Mouse (Mus musculus): ENCODE measurements at regions not wholly inside any gene's neighbourhood (a gene's known extent, or its start where the extent isn't known, plus 50 kb on each side); places are given as distances from the start of the nearest gene placed in this dataset.

- Histone ChIP-seq H3K4me1 (ENCODE audit: control insufficient read depth, insufficient read depth, low read depth, low read length) (no peaks in the 10 kb centered on the region; the same call in 1 of the 2 replicates), H3K9me3 (ENCODE audit: control insufficient read depth, low read length) (no peaks in the 10 kb centered on the region), H3K9ac (ENCODE audit: low read depth, low read length) (no peak overlapping the region), H3K27ac (ENCODE audit: low read depth, low read length) (no peak overlapping the region), H3K4me2 (ENCODE audit: low read length) (no peak overlapping the region), H3K27me3 (replicated peaks; ENCODE audit: control insufficient read depth, insufficient read depth, low read length) (no peaks in the 10 kb centered on the region), H3K36me3 (ENCODE audit: control insufficient read depth, insufficient read depth, low read length) (no peaks in the 10 kb centered on the region), H3K4me3 (ENCODE audit: low read length) (no peak overlapping the region)
- ATAC-seq: no peak
- WGBS: 92% methylated on average over 4 of the region's 4 CpGs
These were observed 66.1 kb upstream of the Jak1 start for GRCm38 (mm10) chr4:101331231-101331630.

- Histone ChIP-seq H3K9me3 (ENCODE audit: control insufficient read depth, low read length) (no peaks in the 10 kb centered on the region), H3K4me1 (ENCODE audit: control insufficient read depth, insufficient read depth, low read depth, low read length) (no peaks in the 10 kb centered on the region; the same call in 1 of the 2 replicates), H3K4me2 (ENCODE audit: low read length) (no peak overlapping the region), H3K27ac (ENCODE audit: low read depth, low read length) (no peak overlapping the region), H3K9ac (ENCODE audit: low read depth, low read length) (no peak overlapping the region), H3K4me3 (ENCODE audit: low read length) (no peak overlapping the region), H3K27me3 (replicated peaks; ENCODE audit: control insufficient read depth, insufficient read depth, low read length) (no peaks in the 10 kb centered on the region), H3K36me3 (ENCODE audit: control insufficient read depth, insufficient read depth, low read length) (no peaks in the 10 kb centered on the region)
- WGBS: 92% methylated on average over 7 of the region's 7 CpGs
- ATAC-seq: no peak
These were observed 64.0 kb upstream of the Jak1 start for GRCm38 (mm10) chr4:101329060-101329459.

- Histone ChIP-seq H3K9ac (ENCODE audit: low read depth, low read length) (no peak overlapping the region), H3K27me3 (replicated peaks; ENCODE audit: control insufficient read depth, insufficient read depth, low read length) (no peaks in the 10 kb centered on the region), H3K27ac (ENCODE audit: low read depth, low read length) (no peak overlapping the region), H3K4me1 (ENCODE audit: control insufficient read depth, insufficient read depth, low read depth, low read length) (no peaks in the 10 kb centered on the region; the same call in 1 of the 2 replicates), H3K9me3 (ENCODE audit: control insufficient read depth, low read length) (no peaks in the 10 kb centered on the region), H3K36me3 (ENCODE audit: control insufficient read depth, insufficient read depth, low read length) (no peaks in the 10 kb centered on the region), H3K4me3 (ENCODE audit: low read length) (no peak overlapping the region), H3K4me2 (ENCODE audit: low read length) (no peak overlapping the region)
- ATAC-seq: no peak
- WGBS: 86% methylated on average over 3 of the region's 3 CpGs
These were observed 61.0 kb upstream of the Jak1 start for GRCm38 (mm10) chr4:101326067-101326466.

GRCm38 (mm10) chr4:101321731-101322130, 56.6 kb upstream of the Jak1 start:
- no peaks in the 10 kb centered on the region for H3K4me1 ChIP-seq (ENCODE audit: control insufficient read depth, insufficient read depth, low read depth, low read length)
- 82% methylated on average over 2 of the region's 2 CpGs for WGBS
- H3K27me3 ChIP-seq (replicated peaks; ENCODE audit: control insufficient read depth, insufficient read depth, low read length): no peaks in the 10 kb centered on the region
- H3K36me3 ChIP-seq (ENCODE audit: control insufficient read depth, insufficient read depth, low read length): no peaks in the 10 kb centered on the region
- no peak overlapping the region for H3K27ac ChIP-seq (ENCODE audit: low read depth, low read length)
- no peak for ATAC-seq
- no peak overlapping the region for H3K4me2 ChIP-seq (ENCODE audit: low read length)
- no peaks in the 10 kb centered on the region for H3K9me3 ChIP-seq (ENCODE audit: control insufficient read depth, low read length)
- no peak overlapping the region for H3K9ac ChIP-seq (ENCODE audit: low read depth, low read length)
- no peak overlapping the region for H3K4me3 ChIP-seq (ENCODE audit: low read length)

- no peak overlapping the region for H3K9ac ChIP-seq (ENCODE audit: low read depth, low read length)
These were observed 55.5 kb upstream of the Jak1 start for GRCm38 (mm10) chr4:101320587-101320986.

GRCm38 (mm10) chr4:101319681-101320220, 54.7 kb upstream of the Jak1 start:
- Histone ChIP-seq H3K36me3 (ENCODE audit: control insufficient read depth, insufficient read depth, low read length) (no peaks in the 10 kb centered on the region), H3K4me2 (ENCODE audit: low read length) (no peak overlapping the region), H3K9ac (ENCODE audit: low read depth, low read length) (no peak overlapping the region), H3K27ac (ENCODE audit: low read depth, low read length) (no peak overlapping the region), H3K4me1 (ENCODE audit: control insufficient read depth, insufficient read depth, low read depth, low read length) (no peaks in the 10 kb centered on the region), H3K9me3 (ENCODE audit: control insufficient read depth, low read length) (no peaks in the 10 kb centered on the region), H3K4me3 (ENCODE audit: low read length) (no peak overlapping the region), H3K27me3 (replicated peaks; ENCODE audit: control insufficient read depth, insufficient read depth, low read length) (no peaks in the 10 kb centered on the region)
- 87% methylated on average over 4 of the region's 4 CpGs for whole genome bisulfite sequencing
- ATAC-seq: no peak

More at GRCm38 (mm10) chr4:101320587-101320986, 55.5 kb upstream of the Jak1 start:
- H3K4me1 ChIP-seq (ENCODE audit: control insufficient read depth, insufficient read depth, low read depth, low read length): no peaks in the 10 kb centered on the region
- H3K4me2 ChIP-seq (ENCODE audit: low read length): no peak overlapping the region
- ATAC-seq: no peak
- no peaks in the 10 kb centered on the region for H3K9me3 ChIP-seq (ENCODE audit: control insufficient read depth, low read length)
- no peaks in the 10 kb centered on the region for H3K27me3 ChIP-seq (replicated peaks; ENCODE audit: control insufficient read depth, insufficient read depth, low read length)
- no peak overlapping the region for H3K27ac ChIP-seq (ENCODE audit: low read depth, low read length)
- H3K36me3 ChIP-seq (ENCODE audit: control insufficient read depth, insufficient read depth, low read length): no peaks in the 10 kb centered on the region
- WGBS: 78% methylated on average over 2 of the region's 2 CpGs
- H3K4me3 ChIP-seq (ENCODE audit: low read length): no peak overlapping the region

- ATAC-seq: no peak
- Histone ChIP-seq H3K9ac (ENCODE audit: low read depth, low read length) (no peak overlapping the region), H3K9me3 (ENCODE audit: control insufficient read depth, low read length) (no peaks in the 10 kb centered on the region), H3K27me3 (replicated peaks; ENCODE audit: control insufficient read depth, insufficient read depth, low read length) (no peaks in the 10 kb centered on the region), H3K27ac (ENCODE audit: low read depth, low read length) (no peak overlapping the region), H3K36me3 (ENCODE audit: control insufficient read depth, insufficient read depth, low read length) (no peaks in the 10 kb centered on the region), H3K4me2 (ENCODE audit: low read length) (no peak overlapping the region), H3K4me3 (ENCODE audit: low read length) (no peak overlapping the region), H3K4me1 (ENCODE audit: control insufficient read depth, insufficient read depth, low read depth, low read length) (no peaks in the 10 kb centered on the region)
- WGBS: 89% methylated on average over 1 of the region's 1 CpGs
These were observed 53.8 kb upstream of the Jak1 start for GRCm38 (mm10) chr4:101318836-101319235.

GRCm38 (mm10) chr4:101316061-101316460, 51.0 kb upstream of the Jak1 start:
- H3K9me3 ChIP-seq (ENCODE audit: control insufficient read depth, low read length): no peaks in the 10 kb centered on the region
- 81% methylated on average over 6 of the region's 6 CpGs for WGBS

More at GRCm38 (mm10) chr4:101316061-101316460, 51.0 kb upstream of the Jak1 start:
- Histone ChIP-seq H3K27me3 (replicated peaks; ENCODE audit: control insufficient read depth, insufficient read depth, low read length) (no peaks in the 10 kb centered on the region), H3K36me3 (ENCODE audit: control insufficient read depth, insufficient read depth, low read length) (no peaks in the 10 kb centered on the region), H3K27ac (ENCODE audit: low read depth, low read length) (no peak overlapping the region), H3K4me2 (ENCODE audit: low read length) (no peak overlapping the region), H3K4me1 (ENCODE audit: control insufficient read depth, insufficient read depth, low read depth, low read length) (no peaks in the 10 kb centered on the region), H3K9ac (ENCODE audit: low read depth, low read length) (no peak overlapping the region), H3K4me3 (ENCODE audit: low read length) (no peak overlapping the region)
- no peak for ATAC-seq
